Mouse (Mus musculus): Measurements from ENCODE around the gene Optc. TPM values are rescaled to one million over a fixed set of nuclear protein-coding genes. Genes with fewer than 3 reads are reported as not detected.

Gene Optc
- total RNA-seq, 2 experiments from 2014 or later = 1.9 to 2.2 TPM

DNA sequence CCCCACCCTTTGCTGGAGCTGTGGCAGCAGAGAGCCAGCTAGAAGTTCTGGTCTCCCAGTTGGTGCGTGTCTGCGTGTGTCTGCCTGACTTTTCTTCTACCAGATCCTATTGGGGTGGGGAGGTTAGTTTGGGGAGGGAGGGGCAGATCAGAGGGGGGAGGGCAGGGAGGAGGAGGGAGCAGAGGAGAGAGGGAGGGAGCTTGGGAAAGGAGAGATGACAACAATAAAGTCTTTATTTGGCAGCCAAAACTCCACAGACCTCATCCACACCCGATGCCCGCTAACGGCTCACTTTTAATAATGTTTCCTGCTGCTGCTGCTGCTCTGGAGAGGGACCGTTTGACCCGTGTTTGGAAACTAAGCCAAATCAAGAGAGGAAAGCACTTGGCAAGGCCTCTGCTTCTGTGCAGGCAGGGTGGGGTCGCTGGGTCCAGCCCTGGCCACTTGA, 13.5 kb upstream of the Optc start, which contains the start of gene Prelp:
TSS of gene Prelp (minus strand) at position 111 of the 448 bp plus-strand sequence.
- DNase-seq (ENCODE audit: low spot score in 2 of 2) = no peak
- intact Hi-C loops (cut with DNase I) = no loop called here

DNA sequence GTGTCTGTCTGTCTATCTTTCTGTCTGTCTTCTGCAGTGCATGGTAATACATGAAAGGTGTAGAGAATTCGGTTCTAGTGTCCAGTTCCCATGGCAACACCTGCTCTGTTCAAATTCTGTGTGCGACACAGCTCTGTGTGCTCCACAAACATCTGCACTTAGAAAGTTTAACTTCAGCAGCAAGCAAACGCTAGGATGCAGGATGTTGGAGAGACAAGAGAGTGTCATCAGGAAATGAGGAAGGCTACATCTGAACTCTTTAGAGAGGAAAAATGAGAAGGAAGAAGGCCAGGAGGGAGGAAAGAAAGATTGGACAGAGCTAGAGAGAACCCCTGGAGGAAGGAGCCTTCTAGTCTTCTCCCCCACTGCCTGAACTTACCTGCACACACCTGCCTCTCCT, 13.1 kb upstream of the Optc start:
- intact Hi-C loops (cut with DNase I) = no loop called here
- DNase-seq (ENCODE audit: low spot score in 2 of 2) = no peak

DNA sequence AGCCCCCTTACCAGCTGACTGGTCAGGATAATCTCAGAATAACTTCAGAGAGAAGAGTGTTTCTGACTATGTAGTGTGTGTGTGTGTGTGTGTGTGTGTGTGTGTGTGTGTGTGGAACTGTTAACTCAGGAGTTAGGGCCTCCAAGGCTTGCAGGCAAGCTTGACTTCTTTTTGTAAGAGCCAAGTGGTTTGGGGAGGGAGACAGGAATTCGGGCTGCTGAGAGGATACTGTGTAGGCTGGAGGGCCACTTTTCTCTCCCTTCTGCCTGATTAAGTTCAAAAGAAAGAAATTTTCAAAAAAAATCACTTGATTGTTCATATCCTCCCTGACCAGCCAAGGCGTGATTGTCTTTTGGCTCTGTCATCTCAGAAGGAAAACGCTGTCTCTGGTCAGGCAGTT, 12.6 kb upstream of the Optc start:
- no peak for DNase-seq (ENCODE audit: low spot score in 2 of 2)
- intact Hi-C loops (cut with DNase I) = no loop called here

DNA sequence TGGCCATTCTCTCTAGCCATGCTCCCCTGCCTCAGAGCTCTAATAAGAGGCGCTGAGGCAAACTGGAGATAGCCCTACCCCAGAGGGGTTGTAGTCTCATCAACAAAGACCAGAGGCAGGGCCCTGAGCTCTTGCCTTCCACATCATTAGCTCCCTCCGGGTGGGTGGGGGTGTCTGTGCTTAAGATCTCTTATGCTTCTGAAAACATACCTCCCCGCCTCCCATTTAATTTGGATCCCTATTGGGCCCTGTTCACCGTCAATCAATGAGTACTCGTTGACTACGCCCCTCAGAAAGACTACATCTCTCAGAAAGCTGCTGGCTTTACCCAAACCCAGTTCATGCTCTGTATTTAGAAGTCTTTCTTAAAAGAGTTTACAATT, 10.3 kb upstream of the Optc start:
- intact Hi-C loops (cut with DNase I) = no loop called here
- DNase-seq (ENCODE audit: low spot score in 2 of 2) = no peak

DNA sequence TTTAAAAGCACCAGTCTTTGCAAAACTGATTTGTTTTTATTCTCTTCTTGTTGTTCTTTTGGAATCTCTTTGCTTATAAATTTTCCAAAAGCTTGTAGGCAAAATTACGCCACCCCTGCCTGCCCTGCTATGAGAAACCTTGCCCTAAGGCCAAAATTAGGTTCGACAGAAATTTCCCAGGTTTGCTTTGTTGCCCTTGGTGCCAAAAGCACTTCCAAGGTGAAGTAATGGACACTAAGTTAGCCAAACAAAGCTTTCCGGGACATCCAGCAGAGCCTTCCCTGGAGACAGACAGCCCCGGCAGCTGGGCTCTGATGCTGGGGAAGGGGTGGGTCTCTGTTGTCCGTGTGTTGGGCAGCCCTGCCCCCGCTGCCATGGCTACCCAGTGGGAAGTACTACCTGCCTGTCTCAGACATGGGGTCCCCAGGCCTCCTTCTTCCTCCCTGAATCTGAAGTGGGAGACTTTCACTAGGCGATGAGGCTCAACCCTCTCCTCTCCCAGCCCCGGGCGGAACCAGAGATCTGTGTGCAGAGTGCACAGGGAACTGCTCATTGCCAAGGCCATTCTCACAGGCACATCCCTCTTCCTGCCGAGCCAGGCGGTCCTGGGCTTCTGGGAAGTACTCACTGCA, 9.8 kb upstream of the Optc start:
- intact Hi-C loops (cut with DNase I) = no loop called here
- no peak for DNase-seq (ENCODE audit: low spot score in 2 of 2)

DNA sequence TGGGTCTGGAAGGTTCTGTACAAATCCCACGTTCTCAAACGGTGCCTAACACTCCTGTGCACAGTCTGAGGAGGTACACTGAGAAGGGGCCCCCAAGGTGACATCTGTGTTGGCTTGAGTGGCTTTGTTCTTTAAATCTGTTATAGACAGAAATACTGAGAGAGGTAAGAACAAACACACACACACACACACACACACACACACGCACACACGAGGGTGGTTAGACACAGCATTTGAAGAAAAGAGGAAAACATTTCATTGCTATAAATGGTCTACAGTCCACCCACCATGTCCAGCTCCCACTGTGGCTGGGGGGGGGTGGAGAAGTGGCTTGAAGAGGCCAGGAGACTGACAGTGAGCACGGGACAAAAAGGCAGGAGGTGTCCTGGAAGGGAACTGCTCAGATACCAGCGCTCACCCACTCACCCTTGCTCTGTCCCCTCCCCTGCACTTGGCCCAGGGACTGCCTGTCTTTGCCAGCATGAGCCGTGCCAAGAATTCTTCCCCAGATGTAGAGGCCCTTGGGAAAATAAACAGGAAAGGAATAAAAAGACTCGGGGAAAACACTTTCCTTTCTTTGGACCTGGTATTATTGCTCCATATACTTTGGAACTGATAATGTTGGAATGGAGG, 8.0 kb upstream of the Optc start:
- DNase-seq (ENCODE audit: low spot score in 2 of 2) = peak; percentile 64 to 75
- intact Hi-C loops (cut with DNase I) = no loop called here

DNA sequence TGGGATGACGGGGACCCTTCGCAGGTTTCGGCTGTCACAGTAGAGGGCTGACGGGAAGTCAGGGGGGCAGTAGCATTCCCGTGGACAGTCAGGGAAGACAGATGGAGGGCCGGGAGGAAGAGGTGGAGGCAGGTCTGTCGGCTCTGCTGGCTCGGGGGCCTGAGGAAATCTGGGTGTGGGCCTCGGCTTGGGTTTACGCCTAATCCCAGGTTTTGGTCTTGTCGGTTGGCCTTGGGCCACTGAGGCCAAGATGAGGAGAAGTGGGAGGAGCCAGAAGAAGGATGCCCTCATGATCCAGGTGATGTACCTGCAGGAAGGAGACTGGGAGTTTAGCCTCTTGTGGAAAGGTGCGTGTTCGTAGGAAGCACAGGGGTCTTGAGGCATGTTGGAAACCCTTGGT, 7.3 kb upstream of the Optc start:
- DNase-seq (ENCODE audit: low spot score in 2 of 2) = no peak
- intact Hi-C loops (cut with DNase I) = no loop called here

DNA sequence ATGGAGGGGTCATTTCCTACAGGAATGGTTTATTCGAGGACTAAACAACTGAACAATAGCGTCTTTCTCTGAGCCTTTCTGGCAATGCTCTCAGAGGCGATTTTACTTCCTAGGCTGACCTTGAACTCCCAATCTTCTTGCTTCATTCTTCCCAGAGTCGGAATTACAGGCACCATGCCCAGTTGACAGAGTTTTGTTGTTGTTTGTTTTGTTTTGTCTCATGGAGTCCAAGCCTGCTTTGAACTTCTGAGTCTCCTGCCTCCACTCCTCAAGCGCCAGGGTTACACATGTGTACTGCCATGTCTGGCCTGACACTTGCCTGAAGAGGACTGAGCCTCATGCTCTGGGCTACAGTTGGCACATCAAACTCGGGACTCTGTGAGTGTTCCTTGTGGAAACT, 5.2 kb upstream of the Optc start:
- intact Hi-C loops (cut with DNase I) = no loop called here
- no peak for DNase-seq (ENCODE audit: low spot score in 2 of 2)

DNA sequence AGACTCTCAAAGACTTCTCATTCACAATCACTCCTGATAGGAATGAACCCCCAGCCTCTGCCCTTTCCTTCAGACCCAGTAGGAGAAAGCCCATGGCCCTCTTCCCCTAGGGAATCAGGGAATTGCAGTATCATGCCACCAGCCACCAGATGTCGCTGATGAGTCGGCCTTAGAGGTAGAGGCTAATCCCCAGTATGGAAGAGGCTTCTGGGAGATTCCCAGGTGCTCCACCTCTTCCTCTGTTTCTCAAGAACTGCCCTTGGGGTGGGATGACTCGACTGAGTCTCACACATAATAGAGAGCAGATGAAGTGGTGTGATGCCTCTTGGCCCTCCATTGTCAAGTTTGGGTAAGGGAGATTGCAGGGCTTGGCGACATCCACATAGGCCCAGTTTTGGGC, 3.7 kb upstream of the Optc start:
- intact Hi-C loops (cut with DNase I) = loop anchor here (1.0 kb wide), 1 partner anchor 135 kb away; no protein-coding TSS in a partner anchor
- DNase-seq (ENCODE audit: low spot score in 2 of 2) = peak in 1 of 2 experiments; percentile 70

DNA sequence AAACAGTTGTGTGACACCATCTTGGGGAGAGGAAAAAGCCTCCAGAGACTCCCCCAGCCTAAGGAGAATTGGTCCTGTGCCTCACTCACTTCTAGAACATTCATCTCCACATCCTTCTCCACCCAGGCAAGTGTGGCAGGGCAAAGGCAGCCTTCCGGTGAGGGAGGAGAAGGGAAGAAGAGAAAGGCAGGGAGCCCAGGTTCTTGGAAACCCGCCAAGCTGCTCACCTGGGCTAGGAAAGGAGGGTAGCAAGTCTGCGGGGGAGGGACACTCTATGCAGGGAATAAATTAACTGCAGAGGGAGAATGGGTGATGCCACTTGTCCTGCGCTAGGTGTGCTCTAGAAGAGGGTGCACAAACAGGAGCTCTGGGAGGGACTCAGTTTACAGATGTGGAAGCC, 3.2 kb upstream of the Optc start:
- DNase-seq (ENCODE audit: low spot score in 2 of 2) = no peak
- intact Hi-C loops (cut with DNase I) = loop anchor here (1.0 kb wide), 1 partner anchor 135 kb away; no protein-coding TSS in a partner anchor

DNA sequence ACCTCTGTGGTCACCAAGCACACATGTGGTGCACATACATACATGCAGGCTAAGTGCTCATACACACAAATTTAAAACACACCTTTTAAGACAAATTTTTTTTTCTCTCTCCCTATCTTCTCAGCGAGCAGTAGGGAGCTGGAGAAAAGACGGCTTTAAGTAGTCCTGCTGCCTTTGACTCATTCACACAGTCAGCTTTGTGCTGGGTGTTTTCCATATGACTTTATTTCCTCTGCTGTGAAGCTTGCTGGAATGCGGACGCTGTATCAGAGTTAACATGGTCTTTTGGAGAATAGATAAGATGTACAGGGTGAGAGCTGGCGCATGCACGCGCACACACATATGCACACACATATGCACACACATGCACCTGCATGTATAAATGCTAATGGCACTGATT, 2.3 kb upstream of the Optc start:
- no peak for DNase-seq (ENCODE audit: low spot score in 2 of 2)
- intact Hi-C loops (cut with DNase I) = no loop called here

DNA sequence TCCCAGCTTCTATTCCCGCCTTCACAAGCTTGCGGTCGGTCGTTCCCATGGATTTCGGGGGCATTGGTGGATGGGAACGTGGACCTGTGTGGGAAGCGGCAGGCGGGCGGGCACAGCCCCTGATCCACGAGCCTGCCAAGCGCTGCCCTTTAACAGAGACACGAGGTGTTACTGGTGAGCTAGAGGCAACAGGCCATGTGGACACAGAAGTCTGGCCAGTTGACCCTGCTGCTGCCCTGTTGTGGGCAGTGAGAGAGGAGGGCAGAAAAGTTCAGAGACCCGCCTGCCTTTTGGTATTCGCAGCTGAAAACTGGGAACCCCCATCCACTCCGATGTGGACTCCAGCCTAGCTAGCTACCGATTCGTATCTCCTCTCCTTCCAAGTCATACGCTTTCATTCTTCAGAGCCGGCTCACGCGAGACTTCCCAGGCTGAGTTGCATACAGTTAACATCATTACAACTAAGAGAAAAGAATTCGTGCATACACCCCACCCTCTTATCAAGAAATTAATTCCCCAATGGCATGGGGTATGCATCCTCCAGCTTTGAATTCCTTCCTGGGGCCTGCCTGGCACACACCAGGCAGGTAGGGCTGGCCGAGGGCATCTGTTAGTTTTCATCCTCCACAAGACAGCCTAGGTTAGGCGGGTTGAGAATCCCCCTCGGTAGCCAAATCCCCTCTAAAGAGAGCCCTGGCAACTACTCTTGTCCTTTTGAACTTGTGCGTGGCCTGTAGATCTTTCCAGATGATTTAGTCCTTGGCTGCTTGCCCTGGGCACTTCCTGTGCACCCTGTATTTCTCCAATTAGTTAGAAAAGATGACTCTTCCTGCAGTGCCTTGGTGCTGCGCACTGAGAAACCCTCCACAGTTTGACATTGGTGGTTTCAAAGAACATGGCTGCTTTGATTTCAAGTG, 1.1 kb upstream of the Optc start:
- intact Hi-C loops (cut with DNase I) = loop anchor here (1.0 to 5.0 kb wide), 2 partner anchors 13 to 247 kb away; partner anchors contain the start of genes Gm38394 and Zbed6
- peak in 1 of 2 experiments; percentile 78 for DNase-seq (ENCODE audit: low spot score in 2 of 2)

DNA sequence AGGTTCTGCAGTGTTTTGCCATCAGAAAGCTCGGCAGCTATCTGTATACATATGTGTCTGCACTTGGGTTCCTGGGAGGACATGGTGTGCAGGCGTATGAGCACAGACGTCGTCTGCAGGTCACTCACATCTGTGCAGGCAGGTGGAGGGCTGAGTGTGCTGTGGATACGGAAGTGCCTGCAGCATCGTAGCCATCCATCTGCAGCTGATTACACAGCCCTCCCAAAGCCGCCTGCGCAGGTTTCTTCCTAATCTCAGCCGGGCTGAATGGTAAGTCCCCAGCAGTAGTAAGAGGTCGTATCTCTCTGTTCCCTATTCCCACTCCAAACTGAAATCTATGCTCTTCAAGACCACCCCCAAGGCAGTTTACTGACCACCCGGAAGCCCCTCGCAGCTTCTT, 1.4 kb downstream of the Optc start:
- intact Hi-C loops (cut with DNase I) = loop anchor here (5.0 kb wide), 1 partner anchor 244 kb away; the partner anchor contains the start of genes Gm38394 and Zbed6
- no peak for DNase-seq (ENCODE audit: low spot score in 2 of 2)

DNA sequence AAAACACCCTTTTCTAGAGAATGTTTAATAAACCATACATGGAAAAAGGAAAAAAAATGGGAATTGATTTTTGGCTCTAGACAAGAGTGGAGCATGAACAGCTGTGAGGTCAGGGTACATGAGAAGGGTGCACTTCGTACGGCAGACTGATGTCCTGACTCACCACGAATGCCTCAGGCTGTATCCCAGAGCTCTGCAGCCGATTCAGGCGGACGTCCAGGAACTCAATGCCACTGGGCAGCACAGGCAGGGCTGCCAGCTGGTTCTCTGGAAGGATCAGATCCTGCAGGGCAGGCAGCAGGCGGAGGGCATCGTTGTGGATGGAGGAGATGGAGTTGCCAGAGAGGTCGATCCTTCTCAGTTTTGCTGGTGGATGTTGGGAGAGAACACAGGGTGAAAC, 7.0 kb downstream of the Optc start:
- DNase-seq (ENCODE audit: low spot score in 2 of 2) = no peak
- intact Hi-C loops (cut with DNase I) = no loop called here

DNA sequence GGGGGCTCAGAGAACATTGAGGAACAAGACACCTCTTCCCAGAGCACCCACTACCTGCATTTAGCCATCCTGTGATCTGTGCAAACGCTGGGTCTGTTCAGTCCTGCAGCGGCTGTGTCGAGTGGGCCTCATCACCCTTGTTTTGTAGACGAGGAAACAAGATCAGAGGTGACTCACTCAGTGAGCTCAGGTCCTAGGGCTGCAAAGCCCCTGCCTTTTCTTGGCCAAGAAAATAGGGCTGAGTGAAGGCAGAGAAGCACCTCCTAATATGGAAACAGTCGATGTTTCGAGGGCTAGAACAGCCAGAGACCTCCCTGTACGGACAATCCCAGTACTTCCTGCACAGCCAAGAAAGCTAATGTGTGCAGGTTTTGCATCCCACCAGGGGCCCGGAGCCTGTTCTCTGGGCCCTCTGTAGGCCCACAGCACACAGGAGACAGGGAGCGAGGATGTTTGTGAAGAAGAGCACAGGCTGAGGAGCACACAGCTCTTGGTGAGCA, 8.7 kb downstream of the Optc start:
- DNase-seq (ENCODE audit: low spot score in 2 of 2) = peak in 1 of 2 experiments; percentile 23
- intact Hi-C loops (cut with DNase I) = loop anchor here (5.0 kb wide), 1 partner anchor 97 kb away; the partner anchor contains the start of gene Atp2b4

DNA sequence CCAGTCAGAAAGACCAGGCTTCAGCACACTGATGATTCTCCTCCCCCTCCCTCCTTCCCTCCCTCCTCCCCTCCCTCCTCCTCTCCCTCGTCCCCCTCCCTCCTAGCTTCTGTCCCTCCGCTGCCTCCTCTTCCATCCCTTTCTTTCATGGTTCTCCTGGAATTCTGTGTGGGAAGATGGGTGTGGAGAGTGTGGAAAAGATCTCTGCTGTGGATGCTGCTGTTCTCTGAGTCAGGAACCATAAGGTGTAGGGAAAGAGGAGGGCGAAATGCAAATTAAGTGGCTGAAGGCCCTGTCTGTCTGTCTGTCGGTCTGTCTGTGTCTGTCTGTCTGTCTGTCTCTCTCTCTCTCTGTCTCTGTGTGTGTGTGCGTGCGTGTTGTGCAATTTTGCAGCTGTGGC, 10.5 kb downstream of the Optc start:
- intact Hi-C loops (cut with DNase I) = loop anchor here (5.0 kb wide), 1 partner anchor 95 kb away; the partner anchor contains the start of gene Atp2b4
- DNase-seq (ENCODE audit: low spot score in 2 of 2) = peak in 1 of 2 experiments; percentile 53

DNA sequence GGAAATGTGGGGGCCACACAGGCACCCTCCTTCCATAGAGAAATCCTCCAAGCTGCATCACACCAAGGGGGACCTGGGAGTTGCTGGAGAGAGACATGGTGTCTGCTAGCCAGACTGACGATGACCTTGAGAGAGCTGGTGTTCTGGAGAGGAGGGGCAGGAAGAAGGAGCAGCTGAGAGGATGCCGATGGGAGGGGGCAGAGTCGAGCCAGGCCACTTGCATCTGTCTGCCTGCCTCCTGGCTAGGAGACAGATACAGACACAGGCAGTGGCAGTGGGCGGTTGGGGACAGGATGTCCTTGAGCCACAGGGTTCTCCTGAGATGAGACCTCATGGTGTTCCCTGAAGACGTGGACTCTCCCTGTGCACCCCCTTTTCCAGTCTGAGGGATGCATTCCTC, 16.3 kb downstream of the Optc start:
- peak in 1 of 2 experiments; percentile 45 for DNase-seq (ENCODE audit: low spot score in 2 of 2)
- intact Hi-C loops (cut with DNase I) = no loop called here

DNA sequence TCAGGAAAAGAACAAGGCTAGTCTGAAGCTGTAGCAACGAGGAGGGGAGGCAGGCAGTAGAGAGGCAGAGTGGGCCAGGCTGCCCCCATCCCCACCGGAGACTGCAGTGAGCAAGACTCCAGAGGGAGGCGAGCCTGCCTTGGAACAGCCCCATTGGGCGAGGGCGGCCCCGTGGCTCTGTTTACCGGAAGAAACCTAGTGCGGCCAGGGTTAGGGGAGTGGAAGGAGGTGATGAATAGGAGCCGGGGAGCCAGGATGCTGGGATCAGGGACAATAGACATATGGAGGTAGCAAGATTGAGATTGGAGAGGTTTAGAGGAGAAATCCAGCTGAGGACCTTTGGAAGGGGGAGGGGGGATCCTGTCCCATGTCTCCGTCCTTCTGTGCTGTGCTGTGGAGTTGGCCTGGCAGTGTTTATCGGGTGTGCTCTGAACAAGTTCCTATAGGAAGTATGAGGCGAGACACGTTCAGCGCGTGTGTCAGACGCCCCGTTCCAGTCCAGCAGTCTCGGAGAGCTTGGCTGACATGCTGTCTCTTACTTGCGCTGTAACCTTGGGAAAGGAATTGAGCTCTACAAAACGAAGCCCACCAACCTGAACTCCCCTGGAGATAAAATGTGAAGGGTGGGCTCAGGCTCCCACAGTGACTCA, 17.7 kb downstream of the Optc start:
- intact Hi-C loops (cut with DNase I) = no loop called here

DNA sequence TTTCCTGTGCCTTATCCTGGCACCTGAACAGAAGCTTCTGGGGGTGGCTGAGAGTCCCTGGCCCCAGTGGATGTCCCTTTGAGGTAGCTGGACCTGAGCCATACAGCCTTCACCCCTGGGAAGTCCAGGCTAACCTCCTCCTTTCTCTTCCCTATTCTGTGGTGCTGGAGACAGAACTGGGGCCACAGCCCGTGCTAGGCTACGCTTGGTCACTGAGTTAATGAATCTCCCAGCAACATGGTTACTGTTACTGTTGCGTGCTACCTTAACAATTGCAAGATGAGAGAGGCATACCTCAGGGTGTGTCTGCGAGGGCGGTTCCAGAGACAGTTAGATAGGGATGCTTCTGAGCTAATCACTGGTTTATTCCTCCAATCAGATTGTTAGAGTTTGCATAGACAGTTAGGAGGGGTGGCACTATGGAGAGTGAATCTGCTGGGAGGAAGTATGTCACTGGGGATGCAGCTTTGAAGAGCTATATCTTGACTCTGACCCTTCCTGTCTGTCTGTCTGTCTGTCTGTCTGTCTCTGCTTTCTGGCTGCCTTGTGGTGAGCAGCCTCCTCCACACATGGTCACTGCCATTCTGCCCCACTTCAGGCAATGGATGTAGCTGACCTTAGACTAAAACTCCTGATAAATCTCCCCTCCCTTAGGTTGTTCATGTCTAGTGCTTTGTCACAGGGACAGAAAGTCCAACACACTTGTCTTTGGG, 20.1 kb downstream of the Optc start:
- intact Hi-C loops (cut with DNase I) = no loop called here
- DNase-seq (ENCODE audit: low spot score in 2 of 2) = no peak

More for the DNA sequence above, 17.7 kb downstream of the Optc start:
- no peak for DNase-seq (ENCODE audit: low spot score in 2 of 2)
